Mouse (Mus musculus) heart, adult 9 months (tissue): ENCODE measurements around the gene Arpp19.

ENCODE experiments used
- DNase-seq, 2 experiments: peaks; one replicate each; pipeline ENCODE4 v3.0.0; 2022; ENCODE audit warnings: low spot score in 2 of 2

Gene Arpp19

DNA sequence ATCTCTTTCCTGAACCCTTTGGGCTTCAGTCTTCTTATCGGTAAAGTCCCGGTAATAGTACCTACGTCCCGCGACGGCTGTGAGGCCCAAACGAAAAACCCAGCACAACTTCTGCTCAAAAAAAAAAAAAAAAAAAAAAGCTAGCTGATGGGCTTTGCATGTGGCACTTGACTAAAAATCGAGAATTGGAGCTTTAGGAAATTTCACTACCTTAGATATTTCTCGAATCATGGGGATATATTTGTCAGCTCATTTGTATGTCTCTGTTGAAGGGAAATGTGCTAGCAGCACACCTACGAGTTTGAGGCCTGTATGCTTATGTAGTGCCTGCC is 909 bp downstream of the Arpp19 start:
- no peak for DNase-seq

DNA sequence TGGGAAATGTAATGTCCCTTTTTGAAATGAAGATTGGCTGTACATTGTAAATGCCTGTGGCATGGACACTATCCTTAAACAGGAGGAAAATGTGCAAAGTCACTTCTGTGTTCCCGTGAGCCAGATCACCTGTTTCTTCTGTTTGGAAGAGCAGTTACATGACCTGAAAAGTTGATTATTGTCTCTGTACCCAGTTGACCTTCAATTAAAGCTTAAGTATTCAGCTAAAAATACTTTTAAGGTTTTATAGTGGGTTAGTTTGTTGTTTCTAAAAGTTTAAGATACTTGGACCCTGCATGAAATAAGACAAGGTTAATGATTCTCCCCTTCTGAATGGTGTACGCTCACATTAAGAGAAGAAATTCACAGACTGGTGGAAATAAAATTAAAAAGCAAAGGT is 3.2 kb downstream of the Arpp19 start:
- no peak for DNase-seq

- no peak for DNase-seq
Observed at GRCm38 (mm10) chr9:75041840-75042525, 4.6 kb downstream of the Arpp19 start.

DNA sequence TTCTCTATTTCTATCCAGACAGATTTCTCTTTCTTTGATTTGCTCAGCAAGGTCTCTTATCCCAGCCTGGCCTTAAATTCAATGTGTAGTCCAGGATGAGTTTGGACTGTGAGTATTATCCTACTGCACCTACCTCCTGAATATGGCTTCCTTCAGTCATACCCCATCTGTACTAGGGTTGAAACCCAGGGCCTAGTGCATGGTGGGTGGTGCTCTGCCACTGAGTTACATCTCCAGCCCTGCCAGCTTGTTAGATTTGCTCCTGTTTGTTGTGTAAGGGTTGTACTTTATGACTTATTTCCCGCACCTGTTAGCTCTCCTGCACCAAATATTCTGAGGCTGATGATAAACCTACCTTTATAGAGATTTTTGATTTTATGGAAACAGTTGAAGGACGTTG is 5.8 kb downstream of the Arpp19 start:
- DNase-seq, result no peak

DNA sequence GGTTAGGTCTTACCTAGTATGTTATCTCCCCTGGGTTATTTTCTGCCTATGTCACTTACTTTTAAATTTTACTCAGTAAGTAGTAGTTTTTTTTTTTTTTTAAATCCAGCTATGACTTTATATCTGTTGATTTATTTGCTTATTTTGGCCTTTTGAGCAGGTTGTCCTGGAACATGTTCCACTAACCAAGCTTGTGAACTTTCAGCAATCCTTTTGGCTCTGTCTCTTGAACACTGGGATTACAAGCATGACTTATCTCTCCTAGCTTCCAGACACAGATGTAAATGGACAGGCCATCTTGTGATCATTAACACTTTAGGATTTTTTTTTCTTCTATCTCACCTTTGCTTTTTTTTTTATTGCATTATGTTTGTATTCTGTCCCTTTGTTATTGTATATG is 9.7 kb downstream of the Arpp19 start:
- DNase-seq, result no peak

DNA sequence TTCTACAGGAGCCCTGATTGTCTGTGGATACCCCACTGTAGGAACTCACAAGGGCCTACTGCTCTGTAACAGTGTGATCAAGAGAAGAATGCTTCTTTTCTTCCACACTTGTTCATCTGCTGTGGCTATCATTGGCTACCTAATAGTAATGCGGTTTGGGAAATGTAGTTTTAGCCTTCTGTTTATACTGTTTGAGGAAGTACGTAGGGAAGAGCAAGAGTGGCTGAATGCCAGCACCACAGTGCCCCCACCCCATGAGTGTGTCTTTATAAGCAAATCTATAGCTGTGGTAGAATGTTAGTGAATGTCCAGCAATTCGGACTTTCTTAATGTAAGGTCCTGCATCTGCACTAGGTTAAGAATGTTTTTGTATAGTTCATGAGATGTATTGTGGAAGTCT is 11.7 kb downstream of the Arpp19 start:
- peak in 1 of 2 experiments; percentile 30 for DNase-seq

- peak; percentile 32 to 62 for DNase-seq
Observed at GRCm38 (mm10) chr9:75050003-75050402, 12.6 kb downstream of the Arpp19 start.

DNA sequence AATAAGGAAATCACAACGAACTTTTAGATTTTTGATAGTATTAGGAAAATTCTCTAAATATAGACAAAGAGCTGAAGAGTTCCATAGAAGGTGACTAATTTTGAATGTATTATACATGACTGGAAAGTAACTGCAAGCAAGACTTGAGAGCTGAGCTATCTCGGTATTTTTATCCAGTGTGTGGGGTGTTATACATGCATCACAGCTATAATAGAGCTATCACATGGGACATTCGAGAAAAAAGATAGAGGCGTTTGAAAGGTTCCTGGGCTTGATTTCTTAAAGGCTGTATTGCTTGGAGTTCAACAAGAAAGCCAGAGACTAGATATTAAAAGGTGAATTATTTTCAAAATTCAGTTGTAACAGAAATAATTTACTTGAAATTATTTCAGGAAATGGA is 14.4 kb downstream of the Arpp19 start:
- no peak for DNase-seq

GRCm38 (mm10) chr9:75055046-75055445 is 17.6 kb downstream of the Arpp19 start:
- no peak for DNase-seq

DNA sequence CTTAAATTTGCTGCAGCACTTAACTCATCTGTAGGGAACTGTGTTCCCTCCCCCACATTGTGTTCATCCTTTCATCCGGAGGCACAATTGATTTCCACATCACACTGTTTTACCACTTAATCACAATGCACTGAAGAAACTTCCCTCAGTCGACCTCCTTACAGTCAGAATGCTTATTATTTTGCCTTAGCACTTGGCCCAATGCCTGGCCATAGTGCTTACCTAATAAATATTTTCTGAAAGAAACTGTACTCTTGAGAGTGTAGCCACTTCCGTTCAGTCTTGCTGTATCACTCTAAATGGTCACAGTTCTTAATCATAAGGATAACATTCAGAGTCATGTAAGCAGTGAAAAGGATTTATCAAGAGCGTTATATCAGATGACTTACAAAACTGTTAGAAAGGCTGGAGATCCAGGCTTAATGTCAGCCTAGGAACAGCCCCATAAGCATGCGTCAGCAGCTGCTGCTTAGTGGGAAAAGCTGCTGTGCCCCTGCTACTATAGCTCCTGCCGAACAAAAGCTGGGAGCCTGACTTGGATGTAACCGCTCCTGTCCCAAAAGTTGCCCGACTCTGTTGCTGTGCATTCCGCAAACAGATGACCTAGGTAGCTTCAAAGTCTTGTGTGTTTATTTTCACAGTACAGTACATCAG is 27.4 kb downstream of the Arpp19 start:
- no peak for DNase-seq

DNA sequence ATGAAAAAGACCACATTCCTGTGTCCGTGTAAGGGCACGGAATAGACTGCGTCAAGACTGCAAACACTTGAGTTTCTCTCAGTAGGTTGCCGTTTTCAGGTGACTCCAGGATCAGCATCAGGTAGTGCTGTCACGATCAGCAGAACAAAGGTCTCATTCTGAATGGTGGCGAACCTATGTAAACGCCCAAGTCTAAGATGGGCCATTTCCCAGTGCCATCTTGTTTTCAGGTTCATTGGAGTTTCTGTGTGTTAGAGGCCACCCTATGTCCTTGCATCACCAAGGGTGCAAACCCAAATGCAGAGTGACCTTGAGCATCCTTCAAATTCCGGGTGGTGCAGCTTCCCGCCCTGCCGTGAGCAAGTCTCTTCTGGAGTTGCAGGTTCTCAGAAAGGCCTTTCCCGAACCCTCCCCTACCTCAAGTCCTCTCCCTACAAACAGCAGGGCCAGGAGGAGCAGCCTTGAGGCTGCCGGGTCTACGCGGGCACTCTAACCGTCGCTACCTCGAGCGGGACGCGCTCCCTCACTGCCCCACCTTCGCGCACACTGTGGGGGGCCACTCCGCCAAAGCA is 33.1 kb downstream of the Arpp19 start, which contains the start of gene Myo5a:
Myo5a (plus strand) TSS at position 559 of the 572 bp plus-strand sequence.
- DNase-seq, result no peak

GRCm38 (mm10) chr9:75071029-75071705 is 33.8 kb downstream of the Arpp19 start:
- peak; percentile 75 to 78 for DNase-seq

DNA sequence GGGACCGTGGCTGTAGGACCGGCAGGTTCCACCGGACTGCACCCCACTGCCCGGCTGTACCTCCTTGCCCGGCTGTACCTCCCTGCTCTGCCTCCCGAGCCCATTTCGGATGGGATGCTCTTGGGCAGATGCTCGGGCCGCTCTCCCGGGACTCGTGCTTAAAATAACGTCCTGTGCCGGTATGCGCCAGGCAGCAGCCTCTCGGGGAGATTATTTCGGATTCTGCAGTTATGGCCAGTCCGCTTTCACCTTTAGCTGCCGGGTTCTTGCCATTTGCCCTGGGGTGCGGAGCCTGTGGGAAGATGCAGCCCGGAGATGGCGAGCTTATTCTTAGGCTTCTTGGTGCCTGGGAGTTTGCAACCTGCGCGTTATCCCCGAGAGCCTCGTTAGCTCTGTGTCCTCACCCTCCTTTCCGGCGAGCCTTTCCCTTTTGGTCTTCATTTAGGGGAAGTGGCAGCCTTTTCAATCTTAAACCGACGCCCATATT is 34.3 kb downstream of the Arpp19 start:
- DNase-seq, result peak in 1 of 2 experiments; percentile 18

DNA sequence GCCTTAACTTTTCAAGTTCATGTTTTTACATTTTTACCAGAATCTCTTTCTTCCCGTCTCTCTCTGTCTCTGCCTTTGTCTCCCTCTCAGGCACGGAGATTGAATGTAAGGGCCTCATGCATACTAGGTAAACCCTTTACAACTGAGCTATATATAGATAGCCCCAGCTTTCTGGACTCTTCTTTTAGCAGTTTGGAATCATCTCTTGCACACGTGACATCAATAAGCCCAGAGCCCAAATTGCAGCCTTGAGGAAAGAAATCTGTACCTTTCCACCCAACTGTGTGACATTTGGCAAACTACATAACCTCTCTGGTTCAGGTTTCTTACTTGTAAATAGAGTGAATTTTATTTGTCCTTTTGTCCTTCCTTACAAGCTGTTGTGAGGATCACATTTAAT is 34.9 kb downstream of the Arpp19 start:
- no peak for DNase-seq

GRCm38 (mm10) chr9:75077191-75077590 is 39.8 kb downstream of the Arpp19 start:
- DNase-seq, result peak in 1 of 2 experiments; percentile 23

- no peak for DNase-seq
Observed at GRCm38 (mm10) chr9:75085242-75085824, 47.9 kb downstream of the Arpp19 start.

- no peak for DNase-seq
Observed at GRCm38 (mm10) chr9:75087823-75088222, 50.4 kb downstream of the Arpp19 start.

DNA sequence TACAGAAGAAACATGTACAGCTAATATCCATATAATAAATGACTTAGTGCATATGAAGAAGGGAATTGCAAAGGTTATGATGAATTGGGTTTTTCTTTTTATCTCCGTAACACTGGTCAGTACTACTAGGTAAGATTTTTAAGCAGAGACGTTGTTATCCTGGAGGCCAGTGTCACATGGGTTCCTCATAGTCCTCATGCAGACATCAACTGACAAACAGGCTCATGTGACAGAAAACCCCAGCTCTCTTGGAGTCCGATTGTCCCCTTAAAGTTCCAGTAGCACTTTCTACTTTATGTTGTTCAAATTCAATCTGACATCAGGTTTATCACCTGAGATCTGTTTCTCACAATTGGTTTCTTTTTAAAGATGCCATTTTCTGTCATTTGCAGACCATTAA is 51.9 kb downstream of the Arpp19 start:
- DNase-seq, result no peak

GRCm38 (mm10) chr9:75092134-75092533 is 54.7 kb downstream of the Arpp19 start:
- DNase-seq, result no peak

DNA sequence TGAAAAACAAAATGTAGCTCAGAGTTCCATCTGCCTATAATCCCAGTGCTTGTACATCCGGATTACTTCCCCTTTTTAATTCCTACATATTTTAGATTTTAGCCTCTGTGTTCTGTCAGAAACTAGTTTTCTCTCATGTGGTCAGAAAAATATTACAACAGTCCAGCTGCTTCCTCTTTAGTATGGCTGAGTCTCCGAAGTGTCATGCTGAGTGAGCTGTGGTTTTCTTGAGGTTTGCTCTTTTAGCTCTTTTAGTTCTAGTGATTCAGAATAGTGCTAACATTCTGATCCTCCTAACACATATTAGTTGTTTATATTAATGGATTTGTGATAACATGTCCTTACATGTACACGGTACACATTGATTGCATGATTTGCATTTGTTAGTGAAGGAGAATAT is 57.3 kb downstream of the Arpp19 start:
- peak in 1 of 2 experiments; percentile 29 for DNase-seq

- DNase-seq, result no peak
Observed at GRCm38 (mm10) chr9:75098937-75099336, 61.5 kb downstream of the Arpp19 start.

DNA sequence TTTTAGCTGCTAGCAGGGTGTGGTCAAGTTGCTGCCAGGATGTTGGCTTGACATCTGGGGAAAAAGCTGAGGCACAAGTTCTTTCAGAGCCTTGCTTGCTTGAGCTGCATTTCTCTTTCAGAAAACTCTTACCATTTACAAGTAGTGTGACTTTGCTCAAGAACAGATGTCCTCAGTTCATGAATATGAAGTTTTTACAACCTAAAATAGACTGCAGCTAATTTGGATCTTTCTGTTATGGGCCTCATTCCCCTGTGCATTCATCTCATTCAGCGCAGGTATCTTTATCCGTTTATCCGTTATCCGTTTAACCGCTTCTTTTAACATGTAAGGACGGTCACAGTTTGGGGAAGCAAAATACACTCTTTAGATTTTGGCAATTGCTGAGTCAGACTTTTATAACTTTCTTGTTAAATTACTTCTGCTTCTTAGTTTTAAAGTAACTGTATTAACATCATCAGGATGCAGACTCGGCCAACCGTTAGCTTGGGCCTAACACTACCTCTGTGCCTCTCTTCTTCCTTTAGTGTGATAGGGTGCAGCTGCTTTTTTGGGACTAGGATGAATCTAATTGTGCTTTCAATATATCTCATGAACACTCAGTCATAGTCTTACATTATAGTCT is 62.9 kb downstream of the Arpp19 start:
- no peak for DNase-seq
